Mouse (Mus musculus) intestine, embryonic 15.5 days (tissue): ENCODE measurements at regions not wholly inside any gene's neighbourhood (a gene's known extent, or its start where the extent isn't known, plus 50 kb on each side); places are given as distances from the start of the nearest gene placed in this dataset.

Experiments used
- ATAC-seq: fragments of 200-750 bp; cut with Nextera tagmentation; 2 replicates; pipeline ENCODE4 v1.8.0; 2017; ENCODE audit warnings: moderate TSS enrichment, moderate library complexity
- H3K27ac ChIP-seq: fragments of 300-500 bp; sonication (generic); 2 replicates; pipeline ENCODE4 v1.5.1; 2015; ENCODE audit warnings: mild to moderate bottlenecking, inconsistent platforms
- H3K27me3 ChIP-seq: fragments of 300-500 bp; sonication (generic); replicated peaks from 2 replicates; pipeline ENCODE4 v1.6.1; 2015; ENCODE audit warnings: inconsistent platforms
- H3K36me3 ChIP-seq: fragments of 300-500 bp; sonication (generic); 2 replicates; pipeline ENCODE4 v1.6.1; 2015; ENCODE audit warnings: inconsistent platforms
- H3K4me1 ChIP-seq: fragments of 300-500 bp; sonication (generic); replicated peaks from 2 replicates; pipeline ENCODE4 v1.6.1; 2015; ENCODE audit warnings: inconsistent platforms
- H3K4me2 ChIP-seq: fragments of 300-500 bp; sonication (generic); replicated peaks from 2 replicates; pipeline ENCODE4 v1.6.1; 2015; ENCODE audit warnings: mild to moderate bottlenecking, inconsistent platforms
- H3K4me3 ChIP-seq: fragments of 300-500 bp; sonication (generic); replicated peaks from 2 replicates; pipeline ENCODE4 v1.5.1; 2015; ENCODE audit warnings: inconsistent platforms
- H3K9ac ChIP-seq: fragments of 300-500 bp; sonication (generic); 2 replicates; pipeline ENCODE4 v1.6.1; 2015; ENCODE audit warnings: inconsistent platforms
- H3K9me3 ChIP-seq: fragments of 300-500 bp; sonication (generic); 2 replicates; pipeline ENCODE4 v1.6.1; 2016; ENCODE audit warnings: inconsistent platforms
- WGBS: fragments of 180-500 bp; shearing (Covaris S2); methylation state at CpG from one replicate; pipeline ENCODE4 v1.1.7; 2015; 5-methylcytosine and 5-hydroxymethylcytosine counted together

DNA sequence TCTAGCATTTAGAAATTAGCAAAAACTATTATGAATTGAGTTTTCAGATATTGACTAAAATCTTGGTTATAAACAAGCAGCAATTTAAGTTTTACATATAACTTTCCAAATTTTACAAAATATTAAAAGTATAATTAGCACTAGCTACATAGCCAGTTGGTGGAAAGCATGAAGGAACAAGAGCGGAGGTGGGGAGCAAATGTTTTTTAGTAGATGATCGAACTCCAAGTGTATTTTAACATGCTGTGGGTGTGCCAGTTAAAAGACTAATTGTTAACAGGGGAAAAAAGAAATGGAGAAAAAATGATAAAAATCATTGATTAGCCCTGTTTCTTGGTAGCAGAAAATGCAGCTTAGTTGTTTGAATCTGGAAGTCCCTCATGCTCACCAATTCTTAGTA, 426.3 kb upstream of the Mpdz start:
- Histone ChIP-seq H3K4me2 (no peak overlapping the region), H3K9ac (no peak overlapping the region), H3K27ac (no peak overlapping the region), H3K4me3 (no peak overlapping the region), H3K36me3 (no peaks in the 10 kb centered on the region), H3K27me3 (no peaks in the 10 kb centered on the region), H3K9me3 (no peaks in the 10 kb centered on the region), H3K4me1 (no peaks in the 10 kb centered on the region)
- 89% methylated on average over 2 of the region's 2 CpGs for WGBS
- ATAC-seq = no peak

DNA sequence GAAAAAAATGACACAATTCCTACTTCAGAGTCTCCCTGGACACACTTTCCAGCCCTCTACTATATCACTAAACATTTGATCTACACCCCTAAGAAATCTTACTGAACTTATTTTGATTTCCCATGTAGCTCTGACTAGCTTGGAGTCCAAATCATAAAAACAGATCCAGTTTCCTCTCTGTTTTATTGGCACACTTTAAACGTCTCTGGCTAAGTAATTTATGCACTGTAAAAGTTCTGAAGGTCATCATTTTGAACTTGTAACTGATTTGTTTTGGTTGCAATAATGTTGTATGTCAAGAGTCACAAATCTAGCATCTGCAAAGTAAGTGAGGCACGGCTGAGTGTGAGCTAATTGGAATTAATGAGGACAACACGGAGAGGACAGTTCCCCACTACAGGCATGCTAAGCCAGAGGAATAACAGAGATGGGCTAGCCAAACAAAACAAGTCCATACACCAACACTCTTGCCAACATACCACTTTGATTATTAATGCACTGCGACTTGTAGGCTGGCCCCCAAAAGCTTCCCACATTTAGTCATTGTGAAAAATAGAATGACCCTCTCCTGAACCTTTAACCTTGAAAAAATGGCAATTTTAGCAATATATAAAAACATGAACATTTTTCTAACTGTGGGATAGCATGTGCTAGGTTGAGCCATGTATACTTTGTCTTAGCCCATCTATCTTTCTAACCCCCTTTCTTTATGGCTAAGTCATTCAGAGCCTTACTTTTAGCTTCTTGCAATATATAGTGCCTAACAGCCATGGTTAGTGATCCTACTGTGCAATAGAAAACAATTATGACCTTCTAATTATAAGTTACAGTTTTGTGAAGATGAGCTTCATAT, 399.3 kb upstream of the Mpdz start:
- ATAC-seq = no peak
- H3K4me1 ChIP-seq = no peaks in the 10 kb centered on the region
- no peak overlapping the region for H3K9ac ChIP-seq

DNA sequence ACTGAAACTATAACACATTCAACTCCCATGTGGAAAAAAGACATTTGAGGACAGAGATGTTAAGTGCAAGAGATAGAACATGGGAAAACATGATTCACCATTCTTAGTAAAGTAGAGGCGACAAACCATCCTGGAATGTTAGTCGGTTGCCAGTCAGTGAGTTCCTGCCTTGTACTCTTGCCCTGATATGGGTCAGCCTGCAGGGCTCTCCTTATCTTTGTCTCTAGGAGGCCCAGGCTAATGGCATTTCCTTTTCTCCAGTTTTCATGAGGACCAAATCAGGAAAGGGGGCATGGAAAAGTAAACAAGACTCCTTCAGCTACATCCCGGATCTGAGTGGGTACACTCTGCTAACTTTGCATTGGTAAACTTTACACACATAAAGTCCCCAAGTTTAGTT, 387.4 kb upstream of the Mpdz start:
- Histone ChIP-seq H3K4me2 (no peak overlapping the region), H3K27me3 (no peaks in the 10 kb centered on the region), H3K27ac (no peak overlapping the region), H3K9me3 (no peaks in the 10 kb centered on the region), H3K4me1 (no peaks in the 10 kb centered on the region), H3K9ac (no peak overlapping the region), H3K4me3 (no peak overlapping the region), H3K36me3 (no peaks in the 10 kb centered on the region)
- ATAC-seq = no peak
- WGBS = 43% methylated on average over 3 of the region's 3 CpGs

More for the DNA sequence above, 399.3 kb upstream of the Mpdz start:
- WGBS = 48% methylated on average over 4 of the region's 4 CpGs
- H3K4me3 ChIP-seq = no peak overlapping the region
- no peak overlapping the region for H3K4me2 ChIP-seq
- H3K27me3 ChIP-seq = no peaks in the 10 kb centered on the region
- no peak overlapping the region for H3K27ac ChIP-seq
- H3K36me3 ChIP-seq = no peaks in the 10 kb centered on the region
- H3K9me3 ChIP-seq = no peaks in the 10 kb centered on the region

DNA sequence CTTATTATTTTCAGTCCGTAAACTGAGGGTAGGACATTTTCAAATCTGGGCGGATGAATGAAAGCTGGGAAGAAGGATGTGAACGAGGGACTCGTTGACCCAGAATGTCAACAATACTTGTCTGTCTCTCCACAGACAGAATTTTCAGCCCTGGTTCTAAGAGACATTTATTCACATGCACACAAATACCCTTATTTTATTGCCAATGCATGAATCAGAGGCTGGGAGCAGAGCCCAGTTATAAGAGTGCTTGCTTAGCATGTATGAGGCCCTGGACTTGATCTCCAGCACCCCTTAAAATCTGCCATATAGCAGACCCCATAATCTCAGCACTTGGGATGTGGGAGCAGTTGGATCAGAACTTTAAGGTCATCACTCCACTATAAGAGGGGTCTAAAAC, 384.8 kb upstream of the Mpdz start:
- no peaks in the 10 kb centered on the region for H3K9me3 ChIP-seq
- H3K27ac ChIP-seq = no peak overlapping the region
- no peak overlapping the region for H3K4me2 ChIP-seq
- WGBS = 82% methylated on average over 4 of the region's 4 CpGs
- H3K4me1 ChIP-seq = no peaks in the 10 kb centered on the region
- no peak for ATAC-seq
- no peaks in the 10 kb centered on the region for H3K27me3 ChIP-seq
- H3K9ac ChIP-seq = no peak overlapping the region
- no peak overlapping the region for H3K4me3 ChIP-seq
- H3K36me3 ChIP-seq = no peaks in the 10 kb centered on the region

DNA sequence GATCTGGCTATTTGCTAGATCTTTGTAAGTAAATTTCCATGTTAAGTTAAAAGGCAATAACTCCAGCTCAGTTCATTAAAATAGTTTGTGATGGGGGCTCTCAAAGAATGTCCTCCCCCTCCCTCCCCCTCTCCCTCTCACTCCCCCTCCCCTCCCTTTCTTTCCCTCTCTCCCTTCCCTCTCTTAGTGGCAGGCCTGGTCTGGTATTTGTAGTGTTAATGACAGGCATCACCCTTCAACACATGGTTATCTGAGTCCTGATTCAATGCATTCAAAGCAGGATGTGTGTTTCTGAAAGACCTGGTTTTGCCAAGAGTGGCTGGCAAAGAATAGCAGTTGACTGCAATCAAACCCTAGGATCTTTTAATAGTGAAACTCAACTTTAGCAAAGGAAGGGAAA, 383.4 kb upstream of the Mpdz start:
- no peak overlapping the region for H3K9ac ChIP-seq

DNA sequence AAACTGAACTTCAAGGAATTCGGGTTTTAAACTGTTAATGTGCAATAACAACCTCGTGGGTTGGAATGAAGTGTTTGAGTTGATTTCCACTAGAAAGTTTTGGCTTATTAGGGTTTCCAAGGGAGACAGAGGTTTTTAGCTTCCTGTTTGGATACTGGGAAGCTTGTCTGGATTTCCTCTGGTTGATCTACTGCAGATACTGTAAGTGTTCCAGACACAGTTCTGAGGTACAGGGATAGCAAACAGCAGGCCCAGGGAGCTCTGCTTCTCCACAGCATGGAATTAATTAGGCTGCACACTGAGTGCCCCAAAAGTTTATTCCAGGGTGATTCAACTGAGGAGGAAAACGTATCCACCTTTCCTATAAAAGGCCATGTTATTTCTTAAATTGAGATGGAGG, 381.0 kb upstream of the Mpdz start:
- no peaks in the 10 kb centered on the region for H3K36me3 ChIP-seq
- no peaks in the 10 kb centered on the region for H3K27me3 ChIP-seq
- H3K9me3 ChIP-seq = no peaks in the 10 kb centered on the region
- no peak overlapping the region for H3K4me2 ChIP-seq
- no peaks in the 10 kb centered on the region for H3K4me1 ChIP-seq
- H3K27ac ChIP-seq = no peak overlapping the region
- no peak for ATAC-seq
- 41% methylated on average over 3 of the region's 3 CpGs for WGBS
- H3K9ac ChIP-seq = no peak overlapping the region
- H3K4me3 ChIP-seq = no peak overlapping the region

More for the DNA sequence above, 383.4 kb upstream of the Mpdz start:
- ATAC-seq = no peak
- no peak overlapping the region for H3K4me2 ChIP-seq
- no peak overlapping the region for H3K27ac ChIP-seq
- no peaks in the 10 kb centered on the region for H3K27me3 ChIP-seq
- no peak overlapping the region for H3K4me3 ChIP-seq
- H3K36me3 ChIP-seq = no peaks in the 10 kb centered on the region
- no peaks in the 10 kb centered on the region for H3K4me1 ChIP-seq
- no peaks in the 10 kb centered on the region for H3K9me3 ChIP-seq

DNA sequence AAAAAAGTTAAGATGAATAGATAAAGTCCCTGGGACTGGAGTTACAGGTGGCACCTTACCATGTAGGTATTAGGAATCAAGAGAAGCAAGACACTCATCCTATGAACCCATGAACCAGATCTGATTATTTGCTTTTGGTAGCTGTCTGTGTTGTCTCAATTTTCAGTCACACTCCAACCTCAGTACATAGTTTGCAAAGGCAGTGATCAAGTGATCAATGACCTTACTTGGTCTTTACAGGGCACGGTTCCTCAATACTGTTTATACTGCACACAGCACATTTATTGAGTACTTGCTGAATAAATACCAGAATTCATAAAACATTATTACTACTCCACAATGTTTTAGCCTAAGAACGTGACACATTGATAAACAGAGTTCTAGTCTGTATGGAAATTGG, 346.7 kb upstream of the Mpdz start:
- Histone ChIP-seq H3K4me1 (no peaks in the 10 kb centered on the region), H3K27ac (no peak overlapping the region), H3K27me3 (no peaks in the 10 kb centered on the region), H3K4me3 (no peak overlapping the region), H3K9ac (no peak overlapping the region), H3K9me3 (no peaks in the 10 kb centered on the region), H3K4me2 (no peak overlapping the region), H3K36me3 (no peaks in the 10 kb centered on the region)
- WGBS = 72% methylated on average over 2 of the region's 2 CpGs
- no peak for ATAC-seq

DNA sequence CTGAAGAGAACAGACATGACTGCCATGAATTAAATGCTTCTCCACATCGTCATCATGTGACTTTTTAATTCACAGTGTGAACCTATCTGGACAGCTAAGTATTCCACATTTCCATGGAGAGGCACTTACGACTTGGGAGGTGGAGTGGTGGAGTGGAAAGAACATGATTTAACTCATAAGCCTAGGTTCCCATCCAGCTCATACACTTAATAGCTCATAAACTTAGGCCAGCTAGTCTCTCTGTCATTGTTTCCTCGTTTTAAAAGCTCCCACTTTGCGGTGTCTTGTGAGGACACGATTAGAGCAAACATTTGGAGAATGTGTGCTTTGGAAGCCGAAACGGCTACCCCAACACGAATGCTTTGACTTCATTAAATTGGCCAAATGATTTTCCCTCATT, 346.0 kb upstream of the Mpdz start:
- no peak overlapping the region for H3K9ac ChIP-seq
- ATAC-seq = no peak
- no peaks in the 10 kb centered on the region for H3K4me1 ChIP-seq
- H3K9me3 ChIP-seq = no peaks in the 10 kb centered on the region
- H3K4me2 ChIP-seq = no peak overlapping the region
- no peaks in the 10 kb centered on the region for H3K36me3 ChIP-seq
- no peaks in the 10 kb centered on the region for H3K27me3 ChIP-seq
- WGBS = 75% methylated on average over 8 of the region's 8 CpGs
- no peak overlapping the region for H3K4me3 ChIP-seq
- no peak overlapping the region for H3K27ac ChIP-seq

DNA sequence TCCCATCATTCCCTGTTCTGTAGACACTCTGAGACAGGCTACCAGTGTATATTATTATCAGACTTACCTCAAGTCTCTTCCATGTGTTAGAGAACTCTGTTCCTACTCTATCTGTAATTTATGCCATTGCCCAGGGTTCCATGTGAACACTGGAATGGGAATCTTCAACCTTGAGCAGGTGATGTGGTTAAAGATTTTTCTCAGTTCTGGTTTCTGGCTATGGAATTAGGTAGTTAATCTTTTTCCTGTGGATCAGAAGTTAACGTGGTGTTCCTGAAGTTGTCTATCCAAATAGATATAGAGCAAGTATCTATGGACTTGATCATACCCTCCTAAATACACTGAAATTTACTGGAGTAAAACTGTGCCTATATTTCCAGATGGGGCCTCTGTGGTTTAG, 339.4 kb upstream of the Mpdz start:
- no peak overlapping the region for H3K27ac ChIP-seq
- no peak overlapping the region for H3K4me2 ChIP-seq
- ATAC-seq = no peak
- H3K27me3 ChIP-seq = no peaks in the 10 kb centered on the region
- H3K36me3 ChIP-seq = no peaks in the 10 kb centered on the region
- no peak overlapping the region for H3K9ac ChIP-seq
- no peak overlapping the region for H3K4me3 ChIP-seq
- no peaks in the 10 kb centered on the region for H3K4me1 ChIP-seq
- WGBS = 86% methylated on average over 1 of the region's 1 CpGs
- H3K9me3 ChIP-seq = no peaks in the 10 kb centered on the region

DNA sequence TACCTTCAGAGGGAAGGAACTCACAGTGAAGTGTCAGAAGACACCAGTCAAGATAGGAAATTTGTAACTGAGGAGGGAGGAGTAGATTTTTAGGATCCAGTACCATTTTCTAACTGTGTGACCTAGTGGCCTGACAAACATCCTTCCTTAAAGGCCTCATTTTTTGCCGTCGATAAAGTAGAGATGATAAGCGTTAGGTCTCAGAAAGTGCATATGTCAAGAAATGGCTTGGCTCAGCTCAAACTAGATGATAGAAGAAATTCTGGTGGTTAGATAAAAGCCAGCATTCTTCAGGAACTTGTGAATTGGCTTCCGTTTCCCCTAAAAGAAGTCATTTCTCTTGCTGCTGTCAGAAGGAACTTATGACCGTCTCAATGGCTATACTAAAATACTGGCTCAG, 324.1 kb upstream of the Mpdz start:
- Histone ChIP-seq H3K36me3 (no peaks in the 10 kb centered on the region), H3K4me1 (peaks cover 15% of the 10 kb centered on the region; the same call in 1 of the 2 replicates), H3K27me3 (no peaks in the 10 kb centered on the region), H3K4me2 (no peak overlapping the region), H3K9me3 (no peaks in the 10 kb centered on the region), H3K4me3 (no peak overlapping the region), H3K27ac (no peak overlapping the region), H3K9ac (no peak overlapping the region)
- WGBS = 62% methylated on average over 5 of the region's 5 CpGs
- ATAC-seq = no peak

DNA sequence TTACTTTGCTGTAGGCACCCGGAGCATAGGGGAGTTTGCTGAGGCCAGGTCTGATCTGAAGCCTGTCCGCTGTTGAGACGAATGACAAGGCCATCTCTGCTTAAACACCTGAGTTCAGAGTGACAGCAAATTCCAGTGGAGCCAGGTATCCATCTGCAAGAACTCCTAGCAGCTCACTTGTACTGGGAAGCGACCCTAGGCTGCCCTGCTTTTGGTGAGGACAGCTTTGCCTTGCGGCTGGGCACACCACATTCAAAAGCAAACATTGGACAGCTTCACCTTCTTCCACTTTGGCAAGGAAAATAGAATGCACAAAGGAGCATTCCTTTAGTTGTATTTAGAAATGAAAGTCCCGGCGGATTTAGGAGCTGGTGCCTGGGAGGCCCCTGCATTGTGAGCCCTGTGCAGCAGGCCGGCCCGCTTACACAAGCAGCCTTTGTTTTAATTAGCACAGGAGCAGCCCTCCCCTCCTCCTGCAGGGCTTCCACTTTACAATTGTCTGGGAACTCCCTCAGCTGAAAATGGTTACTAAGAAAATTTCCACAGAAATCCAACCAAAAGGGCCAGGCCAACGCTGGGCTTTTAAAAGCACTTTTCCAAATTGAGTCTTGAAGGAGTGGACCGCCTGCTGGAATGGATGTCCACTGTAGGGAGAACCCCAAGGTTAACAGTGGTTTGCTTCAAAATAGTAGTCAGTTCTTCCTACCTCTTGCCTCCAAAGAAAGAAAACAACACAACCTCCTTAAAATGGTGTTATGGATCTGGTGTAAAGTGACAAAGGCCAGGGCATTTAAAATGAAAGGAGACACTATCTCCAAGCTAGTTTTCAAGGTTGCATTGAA, 321.6 kb upstream of the Mpdz start:
- Histone ChIP-seq H3K4me3 (no peak overlapping the region), H3K36me3 (no peaks in the 10 kb centered on the region), H3K27ac (no peak overlapping the region), H3K27me3 (no peaks in the 10 kb centered on the region), H3K4me2 (peak overlapping the region; percentile 20; the same call in 1 of the 2 replicates), H3K4me1 (peaks cover 15% of the 10 kb centered on the region; the same call in 1 of the 2 replicates), H3K9me3 (no peaks in the 10 kb centered on the region), H3K9ac (no peak overlapping the region)
- ATAC-seq = peak; percentile 59; the same call in 1 of the 2 replicates
- 40% methylated on average over 11 of the region's 11 CpGs for WGBS

DNA sequence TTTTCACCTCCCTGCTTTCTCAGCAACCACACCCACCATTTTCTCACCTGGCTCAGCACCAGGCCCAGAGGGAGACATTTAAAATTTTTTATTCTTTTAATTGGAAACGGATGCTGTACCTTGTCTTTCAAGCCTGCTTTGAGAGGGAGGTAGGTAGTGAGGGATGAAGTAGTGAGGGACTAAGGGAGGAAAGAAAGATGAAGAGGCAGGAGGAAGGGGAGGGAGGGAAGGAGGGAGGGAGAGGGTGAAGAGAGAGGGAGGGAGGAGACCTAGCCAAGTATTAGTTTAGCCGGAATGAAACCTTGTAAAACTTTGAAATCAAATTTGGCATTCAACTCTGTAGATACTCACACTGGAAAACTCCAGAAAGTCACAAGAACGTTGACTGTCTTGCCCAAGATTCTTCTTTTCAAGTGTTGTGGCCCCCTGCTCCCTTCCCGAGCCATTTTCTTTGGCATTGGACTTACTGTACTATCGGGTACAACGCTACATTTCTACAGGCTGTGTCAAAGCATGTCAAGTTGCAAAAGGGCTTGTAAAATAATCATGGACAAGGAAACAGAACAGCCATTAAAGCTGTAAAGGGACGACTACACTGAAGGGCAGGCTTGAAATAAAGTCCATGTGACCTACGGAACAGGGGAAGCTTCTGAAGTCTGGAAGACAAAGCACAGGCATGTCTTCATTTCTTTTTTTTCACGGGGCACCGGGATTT, 320.9 kb upstream of the Mpdz start:
- H3K9me3 ChIP-seq = no peaks in the 10 kb centered on the region
- ATAC-seq = peak; percentile 43; the same call in 1 of the 2 replicates
- no peak overlapping the region for H3K27ac ChIP-seq
- H3K9ac ChIP-seq = no peak overlapping the region
- no peaks in the 10 kb centered on the region for H3K36me3 ChIP-seq
- H3K4me1 ChIP-seq = peaks cover 15% of the 10 kb centered on the region; the same call in 1 of the 2 replicates
- no peaks in the 10 kb centered on the region for H3K27me3 ChIP-seq
- 42% methylated on average over 10 of the region's 10 CpGs for WGBS
- H3K4me3 ChIP-seq = no peak overlapping the region
- peak overlapping the region; percentile 20; the same call in 1 of the 2 replicates for H3K4me2 ChIP-seq
